Mouse (Mus musculus) spleen, adult 12 weeks (tissue): ENCODE results near the gene Slc39a11.

Experiments used
- DNase-seq: peaks from one replicate; pipeline ENCODE4 v3.0.0; 2022; ENCODE audit warnings: low spot score

The Slc39a11 gene

DNA sequence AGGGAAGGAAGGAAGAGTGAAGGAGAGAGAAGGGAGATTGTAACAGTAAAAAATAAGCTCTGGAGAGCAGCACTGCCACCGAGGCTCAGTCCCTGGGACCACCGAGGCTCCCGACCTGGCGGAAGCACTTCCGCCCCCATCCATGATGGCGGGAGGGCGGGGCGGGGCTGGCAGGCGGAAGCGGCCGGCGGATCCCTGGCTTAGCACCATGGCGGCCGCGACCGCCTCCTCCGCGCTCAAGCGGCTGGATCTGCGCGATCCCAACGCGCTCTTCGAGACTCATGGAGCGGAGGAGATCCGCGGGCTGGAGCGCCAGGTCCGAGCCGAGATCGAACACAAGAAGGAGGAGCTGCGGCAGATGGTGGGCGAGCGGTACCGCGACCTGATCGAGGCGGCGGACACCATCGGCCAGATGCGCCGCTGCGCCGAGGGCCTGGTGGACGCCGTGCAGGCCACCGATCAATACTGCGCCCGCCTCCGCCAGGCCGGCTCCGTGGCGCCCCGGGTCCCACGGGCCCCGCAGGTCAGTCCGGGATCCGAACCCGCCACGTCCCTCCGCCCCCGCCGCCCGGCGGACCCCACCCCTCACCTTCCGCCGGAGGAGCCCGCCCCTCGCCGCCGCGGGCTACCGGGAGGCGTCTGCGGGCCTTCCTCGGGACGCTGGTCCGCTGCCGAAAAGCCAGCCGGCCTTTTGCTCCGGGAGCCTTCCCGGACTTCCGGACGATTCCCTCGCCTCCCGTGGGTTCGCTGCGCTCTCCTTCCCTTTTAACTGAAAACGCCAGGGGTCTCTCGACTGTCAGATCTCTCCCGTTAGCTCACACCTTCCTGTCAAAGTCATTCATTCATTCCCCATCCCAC lies at the start of gene Slc39a11:
TSS of gene Slc39a11 (minus strand) at position 727 of the 858 bp plus-strand sequence.
- peak; percentile 58 for DNase-seq

DNA sequence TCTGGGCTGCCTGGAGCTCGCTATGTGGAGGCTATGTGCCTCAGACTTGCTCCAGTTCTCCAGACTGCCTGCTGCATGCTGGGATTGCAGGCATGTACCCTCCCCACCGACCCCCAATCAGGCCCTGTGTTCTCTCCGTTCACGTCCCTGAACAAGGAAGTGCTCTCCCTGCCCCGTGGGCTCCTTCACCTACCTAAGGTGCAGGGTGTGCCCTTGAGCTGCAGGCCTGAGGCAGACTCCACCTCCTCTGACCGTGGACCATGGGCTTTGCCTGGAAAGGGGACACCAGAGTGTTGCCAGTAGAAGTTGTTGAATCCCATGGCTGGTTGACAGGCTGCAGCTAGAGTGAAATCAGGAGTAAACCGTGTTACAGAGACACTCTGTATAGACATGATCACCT lies 49.8 kb upstream of the Slc39a11 start:
- DNase-seq: no peak

DNA sequence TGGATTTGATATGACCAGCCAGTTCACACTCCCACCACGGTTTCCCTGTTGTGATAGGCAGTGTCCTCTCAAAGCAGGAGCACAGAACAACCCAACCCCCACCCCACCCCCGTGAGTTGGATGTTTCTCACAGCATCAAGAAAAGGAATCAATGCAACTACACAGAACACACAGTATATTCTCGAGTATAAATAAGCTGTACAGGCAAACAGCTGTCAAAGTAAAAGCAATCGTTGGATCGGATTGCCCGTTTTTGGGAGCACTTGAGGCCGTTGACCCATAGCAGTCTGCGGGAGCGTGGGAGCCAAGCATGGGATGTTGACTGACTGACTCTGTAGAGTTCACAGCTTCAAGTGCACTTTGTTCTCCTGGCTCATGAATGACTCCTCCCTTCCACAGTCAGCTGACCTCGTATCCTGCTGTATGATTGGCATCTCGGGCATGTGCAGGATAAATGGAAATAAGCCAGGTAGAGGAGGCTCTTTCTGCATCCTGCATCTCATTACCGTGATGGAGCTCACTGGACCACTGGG lies 48.2 kb upstream of the Slc39a11 start:
- DNase-seq: no peak

DNA sequence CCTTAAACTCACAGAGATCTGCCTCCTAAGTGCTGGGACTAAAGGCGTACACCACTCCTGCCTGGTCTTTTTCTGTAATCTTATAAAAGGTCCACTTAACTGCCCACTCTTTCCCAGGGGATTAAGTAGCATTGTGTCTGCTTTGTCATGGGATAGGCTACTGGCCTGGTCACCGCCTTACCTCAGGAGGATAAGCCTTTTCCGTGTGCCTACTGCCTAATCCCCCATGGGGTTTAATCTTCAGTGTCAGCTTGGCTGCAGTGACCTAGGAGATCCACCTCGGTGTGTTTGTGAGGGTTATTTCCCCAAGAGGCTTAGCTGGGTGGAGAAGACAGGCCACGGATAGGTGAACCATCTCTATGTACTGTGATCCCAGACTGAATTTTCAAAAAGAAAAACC lies 47.7 kb upstream of the Slc39a11 start:
- DNase-seq: no peak

DNA sequence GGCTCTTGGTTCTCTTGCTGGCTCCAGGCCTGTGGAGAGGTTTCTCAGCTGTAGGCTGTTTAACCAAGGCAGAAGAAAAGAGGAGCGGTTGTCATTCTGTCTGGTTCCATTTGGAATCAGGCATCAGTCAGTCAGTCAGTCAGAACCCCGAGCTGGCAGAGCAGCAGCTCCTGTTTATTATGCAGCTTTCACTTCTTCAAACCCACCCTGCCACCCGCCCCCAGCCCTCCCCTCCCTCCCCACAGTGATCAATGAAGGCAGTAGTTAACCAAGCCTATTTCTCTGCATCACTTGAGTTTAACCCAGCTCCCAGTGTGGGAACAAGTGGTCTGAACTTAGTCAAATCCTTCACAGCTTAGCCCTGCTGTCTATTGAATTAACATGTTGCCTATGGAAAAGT lies 42.0 kb upstream of the Slc39a11 start:
- no peak for DNase-seq

DNA sequence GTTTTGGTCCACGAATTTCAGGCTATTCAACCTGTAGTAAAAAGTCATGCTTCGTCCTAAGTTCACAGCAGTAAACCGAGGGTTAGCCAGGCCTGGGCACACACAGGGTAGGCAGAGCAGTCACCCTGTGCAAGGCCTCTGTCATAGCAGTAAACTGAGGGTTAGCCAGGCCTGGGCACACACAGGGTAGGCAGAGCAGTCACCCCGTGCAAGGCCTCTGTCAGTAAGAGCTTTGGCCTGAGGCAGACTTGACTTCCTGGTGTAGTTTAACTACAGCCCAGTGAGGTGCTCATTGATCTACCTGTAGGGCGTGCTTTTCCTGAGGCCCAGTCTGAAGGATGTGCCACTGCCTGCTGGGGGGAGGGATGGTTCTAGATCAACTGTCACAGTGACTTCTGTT lies 41.4 kb upstream of the Slc39a11 start:
- no peak for DNase-seq

DNA sequence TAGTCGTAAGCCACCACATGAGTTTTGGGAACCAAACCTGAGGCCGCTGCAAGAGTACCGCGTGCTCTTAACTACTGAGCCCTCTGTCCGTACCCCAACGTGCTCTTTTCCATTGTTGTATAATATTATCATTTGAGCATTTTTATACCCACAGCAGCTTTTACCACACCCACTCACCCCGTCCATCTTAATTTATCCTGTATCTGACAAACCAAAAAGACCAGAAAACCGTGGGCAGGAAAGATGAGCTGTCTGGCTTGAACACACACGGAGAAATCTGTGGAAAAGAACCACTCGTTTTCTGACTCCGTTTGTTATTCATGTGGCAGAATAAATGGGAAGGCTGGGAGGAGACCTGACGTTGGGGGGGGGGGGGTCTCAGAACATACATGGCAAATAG lies 40.6 kb upstream of the Slc39a11 start:
- DNase-seq: no peak

DNA sequence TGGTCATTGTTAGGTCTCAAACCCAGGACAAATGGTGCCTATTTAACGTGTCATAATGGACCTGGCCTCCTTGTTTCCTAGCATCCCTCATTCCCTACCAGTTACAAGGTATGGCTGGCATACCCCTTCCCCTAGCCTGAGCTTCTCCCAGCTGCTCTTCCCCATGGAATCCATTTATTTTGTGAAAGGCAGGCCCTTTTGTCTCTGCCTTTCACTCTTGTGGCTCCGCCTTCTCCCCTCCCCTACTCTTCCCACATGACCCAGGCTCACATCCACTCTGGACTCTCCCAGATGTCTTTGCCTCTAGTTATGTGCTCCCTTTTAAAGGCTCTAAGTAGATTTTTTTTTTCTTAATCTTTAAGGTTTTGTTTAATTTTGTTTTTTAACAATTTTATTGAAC lies 37.2 kb upstream of the Slc39a11 start:
- no peak for DNase-seq

DNA sequence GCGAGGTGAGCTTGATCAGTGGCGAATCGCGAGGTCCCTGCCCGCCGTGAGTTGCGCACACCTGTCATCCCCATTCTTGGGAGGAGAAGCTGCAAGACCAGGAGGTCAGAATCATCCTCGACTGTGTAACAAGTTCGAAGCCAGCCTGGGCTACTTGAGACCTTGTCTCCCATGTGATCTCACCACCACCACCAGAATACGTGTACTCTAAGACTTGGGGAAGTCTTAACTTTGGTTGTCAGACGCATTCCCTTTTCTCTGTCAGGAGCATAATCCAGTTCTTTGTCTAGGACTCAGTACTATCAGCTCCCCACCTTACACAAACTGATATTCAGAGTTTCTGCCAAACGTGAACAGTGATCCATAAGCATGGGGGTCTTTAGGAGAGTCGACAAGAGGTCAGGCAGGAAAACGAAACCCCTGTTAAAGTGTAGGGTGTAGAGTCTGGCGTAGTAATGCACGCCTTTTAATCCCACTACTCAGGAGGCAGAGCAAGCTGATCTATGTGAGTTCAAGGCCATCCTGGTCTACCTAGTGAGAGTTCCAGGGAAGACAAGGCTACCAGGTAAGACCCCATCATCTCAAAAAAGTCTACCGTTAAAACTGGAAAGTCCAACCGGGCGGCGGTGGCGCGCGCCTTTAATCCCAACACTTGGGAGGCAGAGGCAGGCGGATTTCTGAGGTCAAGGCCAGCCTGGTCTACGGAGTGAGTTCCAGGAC lies 35.0 kb upstream of the Slc39a11 start:
- DNase-seq: no peak

DNA sequence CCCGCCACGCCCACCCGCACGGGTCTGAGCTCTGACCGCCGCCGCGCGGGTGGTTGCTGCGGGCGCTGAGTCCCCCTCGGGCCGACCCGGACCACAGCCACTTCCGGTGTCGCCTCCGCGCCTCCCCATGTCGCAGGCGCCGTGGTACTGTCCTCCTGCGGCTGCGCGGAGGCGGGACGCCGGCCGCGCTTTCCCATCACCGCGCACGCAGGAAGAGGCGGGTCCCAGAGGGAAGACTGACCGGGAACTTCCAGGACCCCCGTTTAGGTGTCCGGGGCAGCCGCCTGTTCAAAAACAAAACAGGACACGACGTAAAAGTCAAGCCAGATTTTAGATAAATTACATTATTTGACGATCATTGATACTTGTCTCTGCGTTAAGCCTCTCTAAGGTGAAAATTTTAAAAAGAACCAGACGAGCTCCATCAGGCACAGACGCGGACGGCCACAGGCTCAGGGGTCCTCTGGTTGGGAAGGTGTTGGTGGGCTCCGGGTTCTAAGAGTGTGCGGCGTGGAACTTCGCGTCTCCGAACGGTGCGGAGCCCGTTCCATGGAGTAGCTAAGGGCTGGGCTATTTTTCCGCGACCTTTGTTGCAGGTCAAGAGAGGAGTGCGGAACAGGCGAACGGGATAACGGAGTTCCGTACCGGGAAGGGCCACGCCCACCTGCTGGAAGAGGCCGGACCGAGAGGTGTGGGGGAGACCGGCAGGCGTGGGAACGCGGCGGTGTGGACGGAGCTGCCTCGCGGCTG lies 34.3 kb upstream of the Slc39a11 start, which contains the start of the genes Fam104a and D11Wsu47e:
TSS of gene Fam104a (minus strand) at position 199 of the 750 bp plus-strand sequence.
TSS of gene D11Wsu47e (plus strand) at position 456 of the 750 bp plus-strand sequence.
- DNase-seq: peak; percentile 95

DNA sequence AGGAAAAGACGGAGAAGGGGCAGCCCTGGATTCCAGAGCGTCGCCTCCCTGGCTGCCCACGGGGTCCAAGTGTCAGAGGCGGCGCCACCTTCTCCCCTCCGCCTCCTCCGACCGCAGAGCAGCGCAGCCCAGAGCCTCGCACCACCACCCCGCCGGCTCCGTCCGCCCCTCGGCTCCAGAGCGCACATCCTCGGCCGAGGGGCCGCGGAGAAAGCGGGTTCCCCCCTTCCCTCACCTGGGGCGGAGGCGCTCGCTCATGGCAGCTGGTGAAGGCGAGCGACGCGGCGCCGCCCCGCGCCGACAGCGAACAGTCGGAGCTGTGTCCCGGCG lies 33.7 kb upstream of the Slc39a11 start:
- DNase-seq: no peak

DNA sequence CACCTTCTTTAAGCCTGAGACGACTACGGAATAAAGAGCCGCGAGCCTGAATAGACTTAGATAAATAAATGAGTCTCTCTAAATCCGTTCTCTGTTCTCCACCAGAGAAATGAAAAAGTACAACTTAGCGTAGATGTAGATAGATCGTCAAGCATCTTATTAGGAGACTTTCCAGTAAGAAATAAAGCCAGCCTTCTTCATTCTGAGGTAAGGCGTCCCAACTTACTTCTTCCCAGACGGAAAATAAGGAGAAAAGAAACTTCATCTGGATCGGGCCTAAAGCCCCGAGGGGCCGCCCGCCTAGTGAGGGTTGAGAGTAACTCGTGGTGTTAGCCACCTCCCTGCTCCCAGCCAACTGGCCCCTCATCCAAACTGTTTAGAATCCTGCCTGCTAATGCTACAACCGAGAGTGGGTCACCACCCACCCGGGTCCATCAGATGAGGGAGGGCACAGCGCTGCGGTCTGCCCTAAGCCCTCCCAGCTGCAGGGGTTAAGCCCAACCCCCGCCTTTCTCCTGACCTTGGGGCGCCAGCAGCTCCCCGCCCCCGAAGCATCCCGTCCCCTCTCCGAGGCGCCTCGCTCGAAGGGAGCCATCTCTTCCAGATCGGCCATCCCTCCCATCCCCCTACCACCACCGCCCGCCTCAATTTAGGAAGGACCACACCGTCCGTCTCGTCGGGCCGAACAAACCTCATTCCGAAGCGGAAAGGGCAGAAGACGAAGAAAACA lies 33.2 kb upstream of the Slc39a11 start:
- DNase-seq: peak; percentile 33

DNA sequence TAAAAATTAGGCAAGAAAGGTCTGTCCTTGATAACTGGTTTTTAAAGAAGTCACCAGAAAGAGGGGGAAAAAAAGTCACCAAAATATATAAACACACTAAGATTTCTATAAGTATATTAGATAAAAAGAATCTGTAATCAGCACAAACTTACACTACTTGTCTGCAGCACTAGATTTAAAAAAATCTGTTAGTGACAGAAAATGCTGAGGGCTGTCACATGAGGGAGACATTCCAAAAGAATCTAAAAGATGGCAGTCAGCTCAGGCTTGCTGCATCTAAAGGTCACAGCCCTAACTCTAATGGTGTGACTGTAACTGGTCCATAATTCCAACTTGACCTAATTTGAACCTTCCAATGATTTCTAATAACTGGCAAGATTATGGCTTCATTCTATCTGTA lies 32.1 kb upstream of the Slc39a11 start:
- DNase-seq: no peak

DNA sequence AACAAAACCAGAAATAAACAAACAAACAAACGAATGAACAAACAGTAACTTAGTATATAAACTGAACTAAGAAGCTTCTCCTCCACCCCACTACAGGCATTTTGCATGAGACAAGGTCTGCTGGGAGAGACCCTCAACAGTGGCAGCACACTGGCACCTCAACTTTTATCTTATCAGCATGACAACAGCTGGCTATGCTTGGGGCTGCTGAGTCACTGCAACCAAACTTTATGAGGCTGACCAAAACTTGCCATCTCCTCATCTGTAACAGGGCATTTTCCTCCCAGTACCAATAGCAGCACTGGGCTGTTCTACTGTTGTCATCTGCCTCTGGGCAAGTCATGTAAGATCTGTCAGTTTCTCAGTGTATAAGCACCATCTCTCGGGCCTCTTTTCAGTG lies 31.1 kb upstream of the Slc39a11 start:
- DNase-seq: peak; percentile 53

DNA sequence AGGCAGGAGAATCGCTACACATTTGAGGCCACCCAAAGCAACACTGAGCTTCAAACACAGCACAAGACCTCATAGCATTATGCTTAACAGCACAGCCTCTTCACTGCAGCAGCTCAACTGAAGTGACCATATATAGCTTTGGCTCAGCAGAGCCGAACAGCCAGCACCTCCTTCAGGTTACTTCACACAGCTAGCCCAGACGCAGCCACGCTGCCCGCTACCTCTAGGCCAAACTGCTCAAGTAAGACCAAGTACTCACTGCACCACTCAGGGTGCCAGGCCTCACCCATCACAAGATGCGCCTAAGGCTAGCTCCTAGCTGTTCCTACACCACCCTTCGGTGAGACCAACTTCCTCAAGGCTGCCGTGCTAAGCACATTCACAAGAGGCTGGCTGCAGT lies 28.5 kb upstream of the Slc39a11 start:
- DNase-seq: no peak

DNA sequence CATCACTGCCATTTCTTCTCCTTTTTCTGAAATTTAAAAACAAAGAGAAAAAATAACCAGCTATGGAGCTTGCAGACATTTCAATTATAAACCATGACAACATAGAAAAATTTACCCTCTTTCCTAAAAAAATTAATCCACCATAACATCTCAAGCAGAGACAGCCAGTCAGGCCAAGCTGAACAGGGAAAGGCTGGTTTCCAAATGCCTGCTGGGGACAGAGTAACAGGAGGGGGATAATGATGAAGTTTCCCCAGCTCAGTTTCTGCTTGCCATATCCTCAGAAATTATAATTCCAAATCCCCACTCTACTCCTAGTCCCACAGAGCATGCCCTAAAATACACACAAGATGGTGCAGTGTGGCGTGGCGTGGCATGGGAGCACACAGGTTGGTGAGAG lies 27.5 kb upstream of the Slc39a11 start:
- DNase-seq: no peak

DNA sequence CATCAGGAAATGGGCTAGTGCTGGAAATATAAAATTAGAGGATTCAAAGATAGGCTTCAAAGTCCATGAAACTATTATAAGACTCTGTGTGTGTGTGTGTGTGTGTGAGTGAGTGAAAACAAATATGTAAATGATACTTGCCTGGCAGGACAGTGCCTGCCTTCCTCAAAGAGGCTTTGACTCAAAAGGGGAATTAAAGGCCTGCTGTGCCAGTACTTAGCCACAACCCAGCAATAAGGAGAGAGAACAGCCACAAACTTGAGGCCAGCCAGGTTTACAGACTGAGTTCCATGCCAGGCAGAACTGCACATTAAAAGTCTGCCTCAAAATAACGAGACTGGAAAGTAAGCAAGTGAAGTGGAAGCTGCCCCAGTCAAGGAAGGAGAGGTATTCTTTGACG lies 27.0 kb upstream of the Slc39a11 start:
- DNase-seq: no peak

DNA sequence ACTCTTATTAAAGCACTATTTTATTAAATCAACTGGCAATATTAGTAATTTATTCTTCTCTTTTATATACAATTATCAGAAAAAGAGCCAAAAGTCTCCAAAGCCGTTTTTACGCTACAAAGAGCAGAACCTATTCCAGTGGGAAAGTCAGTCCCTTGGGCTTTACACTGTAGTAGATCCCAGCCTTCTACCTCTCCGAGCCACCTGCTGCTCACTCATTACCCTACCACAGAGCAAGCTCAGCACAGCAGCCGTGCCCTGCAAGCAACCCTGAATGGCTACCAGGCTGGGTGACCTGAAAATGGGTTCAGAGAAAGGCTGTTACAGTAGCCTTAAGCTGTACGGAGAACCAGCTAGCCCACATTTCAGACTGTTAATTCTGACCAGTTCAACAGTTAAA lies 24.7 kb upstream of the Slc39a11 start:
- DNase-seq: no peak

DNA sequence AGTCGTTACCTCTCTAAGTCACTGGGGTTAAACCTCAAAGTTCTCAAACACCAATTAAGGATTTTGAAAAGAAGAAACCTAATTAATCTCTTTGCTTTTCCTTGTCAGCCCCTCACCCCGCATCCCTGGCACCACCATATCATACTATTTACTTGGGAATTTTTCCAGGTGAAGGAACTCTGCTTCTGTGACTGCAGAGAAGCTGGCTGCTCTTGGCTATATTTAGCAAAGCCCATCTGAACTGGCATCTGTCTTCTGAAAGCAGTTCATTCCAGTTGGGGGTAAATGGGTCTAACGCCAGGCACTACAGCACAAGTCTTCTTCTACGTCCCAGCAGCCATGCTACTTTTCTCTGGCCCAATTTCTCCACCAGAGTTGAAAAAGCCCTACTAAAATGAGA lies 23.7 kb upstream of the Slc39a11 start:
- no peak for DNase-seq

DNA sequence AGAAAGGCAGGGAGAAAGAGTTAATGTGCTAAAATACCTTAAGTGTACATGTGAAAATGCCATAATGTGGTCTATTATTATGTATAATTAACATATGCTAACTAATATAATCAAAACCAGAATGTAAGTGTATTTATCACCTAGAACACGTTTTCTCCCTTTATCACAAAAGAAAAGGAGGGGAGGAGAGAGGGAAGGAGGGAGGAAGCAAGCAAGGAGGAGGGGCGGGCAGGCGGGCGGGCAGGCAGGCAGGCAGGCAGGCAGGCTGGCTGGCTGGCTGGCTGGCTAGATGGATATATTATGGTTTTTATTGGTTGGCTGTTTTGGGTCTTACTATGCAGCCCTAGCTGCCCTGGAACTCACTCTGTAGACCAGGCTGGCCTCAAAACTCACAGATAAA lies 19.8 kb upstream of the Slc39a11 start:
- DNase-seq: no peak

DNA sequence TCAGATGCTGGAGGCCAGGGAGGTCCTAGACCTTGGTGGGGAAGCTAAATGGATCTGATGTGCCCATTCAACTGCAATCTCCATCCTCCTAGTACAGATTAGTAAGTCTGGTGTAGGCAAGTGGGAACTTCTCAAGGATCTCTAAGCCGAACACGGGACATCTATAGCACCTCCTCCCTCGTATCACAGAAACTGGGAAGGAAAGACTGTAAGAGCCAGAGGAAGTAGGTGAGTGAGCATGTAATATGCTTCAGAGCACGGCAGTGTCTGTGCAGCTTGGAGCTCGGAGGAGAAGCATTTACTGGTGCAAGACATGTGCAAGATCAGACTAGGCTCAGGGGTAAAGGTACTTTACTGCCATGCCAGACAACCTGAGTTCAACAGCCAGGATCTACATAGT lies 19.0 kb upstream of the Slc39a11 start:
- DNase-seq: no peak

DNA sequence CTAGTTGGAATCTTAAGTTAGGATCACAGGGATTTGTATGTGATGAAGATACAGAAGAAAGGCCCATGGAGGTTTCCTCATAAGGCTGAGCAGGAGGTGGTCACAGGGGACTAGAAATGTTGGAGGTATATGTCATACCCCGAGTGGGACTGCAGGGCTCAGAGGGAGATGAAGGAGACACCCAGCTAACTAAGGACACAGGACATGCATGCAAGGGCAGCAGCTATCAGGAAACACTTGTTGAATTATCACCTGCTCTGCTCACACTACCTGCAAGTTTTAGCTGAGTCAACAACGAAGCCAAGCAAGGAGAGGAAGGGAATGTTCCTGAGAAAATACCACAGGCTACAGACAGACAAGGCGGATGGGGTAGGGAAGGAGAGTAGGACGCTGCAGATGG lies 17.8 kb upstream of the Slc39a11 start:
- DNase-seq: no peak
